Mouse (Mus musculus) embryonic facial prominence, embryonic 15.5 days (tissue): ENCODE measurements around the gene Snx25. TPM values are rescaled to one million over a fixed set of nuclear protein-coding genes. Genes with fewer than 3 reads are reported as not detected.
"Not testable (repeated sequence)": the region's sequence is repeated elsewhere in the genome, so short reads cannot be mapped to it uniquely, and the experiment has no call there.

ENCODE experiments used
- ATAC-seq: fragments of 200-750 bp; cut with Nextera tagmentation; 2 replicates; pipeline ENCODE4 v1.8.0; 2017; ENCODE audit warnings: low read depth, moderate TSS enrichment; ENCODE audit not compliant: insufficient number of reproducible peaks, low FRiP score, low TSS enrichment
- H3K27ac ChIP-seq: fragments of 300-500 bp; sonication (generic); replicated peaks from 2 replicates; pipeline ENCODE4 v1.5.1; 2015; ENCODE audit warnings: mild to moderate bottlenecking, inconsistent platforms
- H3K27me3 ChIP-seq: fragments of 300-500 bp; sonication (generic); 2 replicates; pipeline ENCODE4 v1.6.1; 2015; ENCODE audit warnings: inconsistent platforms
- H3K36me3 ChIP-seq: fragments of 300-500 bp; sonication (generic); 2 replicates; pipeline ENCODE4 v1.6.1; 2015; ENCODE audit warnings: mild to moderate bottlenecking, inconsistent platforms
- H3K4me1 ChIP-seq: fragments of 300-500 bp; sonication (generic); 2 replicates; pipeline ENCODE4 v1.6.1; 2015; ENCODE audit warnings: inconsistent platforms
- H3K4me2 ChIP-seq: fragments of 300-500 bp; sonication (generic); replicated peaks from 2 replicates; pipeline ENCODE4 v1.6.1; 2015; ENCODE audit warnings: mild to moderate bottlenecking, inconsistent platforms
- H3K4me3 ChIP-seq: fragments of 300-500 bp; sonication (generic); replicated peaks from 2 replicates; pipeline ENCODE4 v1.5.1; 2015; ENCODE audit warnings: mild to moderate bottlenecking, inconsistent platforms
- H3K9ac ChIP-seq: fragments of 300-500 bp; sonication (generic); 2 replicates; pipeline ENCODE4 v1.6.1; 2015; ENCODE audit warnings: inconsistent platforms
- H3K9me3 ChIP-seq: fragments of 300-500 bp; sonication (generic); replicated peaks from 2 replicates; pipeline ENCODE4 v1.6.1; 2016; ENCODE audit warnings: inconsistent platforms
- WGBS: fragments of 180-500 bp; shearing (Covaris S2); methylation state at CpG from one replicate; pipeline ENCODE4 v1.1.7; 2015; 5-methylcytosine and 5-hydroxymethylcytosine counted together
- polyA plus RNA-seq: library from polyadenylated mRNA; unstranded; fragments of >200 nt; fragmentation: Nextera tagmentation; extraction: Ambion mirVana; gene quantifications from 2 replicates; pipeline ENCODE4 v1.2.1, GENCODE M21; 2015

Snx25 gene
- polyA plus RNA-seq, 1 experiment from 2014 or later = 5.2 TPM

GRCm38 (mm10) chr8:46137336-46137735 is 14.6 kb downstream of the Snx25 start:
- Histone ChIP-seq H3K4me2 (no peak overlapping the region), H3K4me1 (no peaks in the 10 kb centered on the region), H3K27me3 (no peaks in the 10 kb centered on the region), H3K4me3 (no peak overlapping the region), H3K27ac (no peak overlapping the region), H3K9me3 (no peaks in the 10 kb centered on the region), H3K36me3 (peaks cover 4% of the 10 kb centered on the region; the same call in 1 of the 2 replicates), H3K9ac (no peak overlapping the region)
- no peak for ATAC-seq
- 71% methylated on average over 1 of the region's 1 CpGs for WGBS

DNA sequence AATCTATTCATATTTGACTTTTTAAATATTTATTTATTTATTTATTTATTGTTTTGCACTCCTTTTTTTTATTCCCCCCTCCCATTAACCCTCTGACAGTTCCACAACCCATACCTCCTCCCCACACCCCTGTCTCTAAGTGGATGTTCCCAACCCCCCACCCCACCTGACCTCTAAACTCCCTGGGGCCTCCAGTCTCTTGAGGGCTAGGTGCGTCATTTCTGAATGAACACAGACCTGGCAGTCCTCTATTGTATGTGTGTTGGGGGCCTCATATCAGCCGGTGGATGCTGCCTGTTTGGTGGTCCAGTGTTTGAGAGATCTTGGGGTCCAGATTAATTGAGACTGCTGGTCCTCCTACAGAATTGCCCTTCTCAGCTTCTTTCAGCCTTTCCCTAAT is 16.4 kb downstream of the Snx25 start:
- H3K27me3 ChIP-seq, ATAC-seq, H3K4me1 ChIP-seq, H3K4me2 ChIP-seq, H3K4me3 ChIP-seq, H3K36me3 ChIP-seq, H3K9me3 ChIP-seq, H3K9ac ChIP-seq, H3K27ac ChIP-seq: not testable (repeated sequence)
- WGBS = 93% methylated on average over 2 of the region's 2 CpGs

- no peak overlapping the region for H3K27ac ChIP-seq
- no peaks in the 10 kb centered on the region for H3K4me1 ChIP-seq
- H3K36me3 ChIP-seq = peaks cover 4% of the 10 kb centered on the region; the same call in 1 of the 2 replicates
- 84% methylated on average over 2 of the region's 2 CpGs for WGBS
- H3K9ac ChIP-seq = no peak overlapping the region
- H3K27me3 ChIP-seq = no peaks in the 10 kb centered on the region
- H3K4me3 ChIP-seq = no peak overlapping the region
- ATAC-seq = no peak
- no peaks in the 10 kb centered on the region for H3K9me3 ChIP-seq
- no peak overlapping the region for H3K4me2 ChIP-seq
These were observed 21.5 kb downstream of the Snx25 start for GRCm38 (mm10) chr8:46130426-46130825.

GRCm38 (mm10) chr8:46122498-46122897 is 29.5 kb downstream of the Snx25 start:
- H3K4me2 ChIP-seq = no peak overlapping the region
- no peak overlapping the region for H3K27ac ChIP-seq
- no peaks in the 10 kb centered on the region for H3K9me3 ChIP-seq
- H3K4me1 ChIP-seq = no peaks in the 10 kb centered on the region
- ATAC-seq = peak; percentile 73
- no peaks in the 10 kb centered on the region for H3K27me3 ChIP-seq
- H3K4me3 ChIP-seq = no peak overlapping the region
- no peak overlapping the region for H3K9ac ChIP-seq
- WGBS = 62% methylated on average over 2 of the region's 2 CpGs
- H3K36me3 ChIP-seq = peaks cover 4% of the 10 kb centered on the region; the same call in 1 of the 2 replicates

DNA sequence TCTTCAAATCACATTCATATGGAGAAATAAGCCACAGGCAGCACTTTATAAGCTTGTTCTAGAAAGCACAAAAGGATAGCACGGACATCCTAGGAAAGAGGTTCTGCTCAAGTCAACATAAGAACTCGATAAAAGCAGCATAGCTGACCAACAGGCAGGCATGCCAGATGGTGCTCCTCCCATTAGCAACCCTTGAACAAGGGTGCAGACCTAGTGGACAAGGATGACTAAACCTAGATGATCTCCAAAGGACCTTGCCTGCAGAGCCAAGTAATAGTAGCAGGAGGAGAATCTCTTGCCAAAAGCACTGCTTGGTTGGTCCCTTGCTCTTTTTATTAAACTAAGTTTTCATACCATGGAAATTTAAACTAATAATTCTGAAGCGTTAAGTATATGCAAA is 32.8 kb downstream of the Snx25 start:
- no peaks in the 10 kb centered on the region for H3K9me3 ChIP-seq
- H3K4me3 ChIP-seq = no peak overlapping the region
- no peak overlapping the region for H3K9ac ChIP-seq
- peaks cover 4% of the 10 kb centered on the region; the same call in 1 of the 2 replicates for H3K36me3 ChIP-seq
- H3K27me3 ChIP-seq = no peaks in the 10 kb centered on the region
- H3K4me2 ChIP-seq = no peak overlapping the region
- no peaks in the 10 kb centered on the region for H3K4me1 ChIP-seq
- no peak for ATAC-seq
- H3K27ac ChIP-seq = no peak overlapping the region
- 88% methylated on average over 3 of the region's 3 CpGs for WGBS

DNA sequence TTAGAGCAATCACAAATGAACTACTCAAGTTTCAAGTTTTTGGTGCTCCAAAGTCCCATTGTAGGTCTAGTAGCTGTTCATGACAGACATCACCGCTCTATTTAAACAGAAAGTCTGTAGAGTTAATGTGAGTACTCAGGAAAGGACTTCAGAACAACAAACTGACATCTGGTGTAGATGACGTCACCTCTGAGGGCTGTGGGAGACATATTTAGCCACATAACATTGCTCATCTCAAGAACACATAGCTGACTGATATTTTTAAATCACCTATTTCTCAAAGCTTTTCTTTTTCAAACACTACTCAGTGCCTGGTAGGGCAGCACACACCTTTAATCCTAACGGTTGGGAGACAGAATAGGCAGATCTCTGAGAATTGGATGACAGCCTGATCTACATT is 34.8 kb downstream of the Snx25 start:
- 77% methylated on average over 3 of the region's 3 CpGs for WGBS
- no peak overlapping the region for H3K4me3 ChIP-seq
- no peak overlapping the region for H3K9ac ChIP-seq
- no peak for ATAC-seq
- H3K4me2 ChIP-seq = no peak overlapping the region
- H3K9me3 ChIP-seq = no peaks in the 10 kb centered on the region
- H3K4me1 ChIP-seq = no peaks in the 10 kb centered on the region
- H3K27me3 ChIP-seq = no peaks in the 10 kb centered on the region
- H3K27ac ChIP-seq = no peak overlapping the region
- no peaks in the 10 kb centered on the region for H3K36me3 ChIP-seq

GRCm38 (mm10) chr8:46113421-46114170 is 38.4 kb downstream of the Snx25 start:
- H3K36me3 ChIP-seq, H3K9me3 ChIP-seq, H3K4me1 ChIP-seq, H3K4me3 ChIP-seq, H3K27me3 ChIP-seq, ATAC-seq, H3K9ac ChIP-seq, H3K4me2 ChIP-seq, H3K27ac ChIP-seq: not testable (repeated sequence)

- Histone ChIP-seq H3K36me3 (peaks cover 8% of the 10 kb centered on the region), H3K27ac (no peak overlapping the region), H3K4me1 (no peaks in the 10 kb centered on the region), H3K4me3 (no peak overlapping the region), H3K4me2 (no peak overlapping the region), H3K9ac (no peak overlapping the region), H3K9me3 (no peaks in the 10 kb centered on the region), H3K27me3 (no peaks in the 10 kb centered on the region)
- no peak for ATAC-seq
These were observed 44.3 kb downstream of the Snx25 start for GRCm38 (mm10) chr8:46107690-46108089.

DNA sequence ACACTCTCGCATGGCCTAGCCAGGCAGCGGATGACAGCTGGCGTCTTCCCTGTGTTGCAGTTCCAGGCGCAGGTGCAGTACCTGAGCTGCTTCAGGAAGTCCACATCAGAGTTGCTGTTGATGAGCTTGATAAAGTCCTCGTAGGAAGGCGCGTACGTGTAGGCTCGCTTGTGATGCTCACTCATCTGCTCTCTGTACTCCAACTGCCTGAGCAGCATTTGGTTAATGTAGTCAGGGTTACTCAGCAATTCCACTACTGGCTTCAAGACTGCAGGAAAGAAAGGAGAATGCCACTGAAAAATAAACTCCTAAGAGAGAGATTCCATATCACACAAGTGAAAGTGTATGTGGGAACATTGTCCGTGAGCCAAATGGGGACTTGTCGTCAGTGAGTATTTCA is 48.5 kb downstream of the Snx25 start:
- Histone ChIP-seq H3K36me3 (peaks cover 18% of the 10 kb centered on the region), H3K4me1 (no peaks in the 10 kb centered on the region), H3K4me3 (no peak overlapping the region), H3K9me3 (peaks cover 5% of the 10 kb centered on the region; the same call in 1 of the 2 replicates), H3K27me3 (no peaks in the 10 kb centered on the region), H3K4me2 (no peak overlapping the region), H3K9ac (no peak overlapping the region), H3K27ac (no peak overlapping the region)
- WGBS = 93% methylated on average over 11 of the region's 11 CpGs
- ATAC-seq = no peak

DNA sequence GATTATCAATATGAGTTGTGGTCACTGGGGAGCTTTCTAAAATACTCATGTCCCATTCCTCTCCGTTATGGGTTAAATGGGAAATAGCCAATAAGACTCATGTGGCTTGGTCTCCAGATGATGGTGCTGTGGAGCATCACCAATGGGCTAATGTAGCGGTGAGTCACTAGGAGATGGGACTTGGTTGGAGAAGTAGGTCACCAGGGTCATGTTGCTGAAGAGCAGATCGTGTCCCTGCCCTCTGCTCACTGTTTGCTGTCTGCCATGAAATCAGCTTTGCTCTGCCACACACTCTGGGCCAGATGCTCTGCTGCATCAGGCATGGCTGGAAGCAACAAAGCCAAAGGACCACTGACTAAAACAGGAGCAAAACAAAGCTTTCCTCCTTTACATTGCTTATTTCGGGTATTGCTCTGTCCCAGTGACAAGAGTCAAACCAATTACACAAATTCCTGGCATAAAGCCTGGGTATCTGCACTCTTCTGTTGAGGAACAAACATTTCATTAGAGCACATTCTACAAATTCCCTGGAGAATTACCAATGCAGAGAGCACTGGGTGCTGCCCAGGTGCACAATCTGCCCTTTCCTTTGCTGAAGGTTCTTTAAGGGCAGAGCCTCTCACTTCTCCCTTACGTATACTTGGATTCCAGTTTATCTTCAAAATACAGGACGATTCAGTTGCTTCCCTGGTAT is 59.1 kb downstream of the Snx25 start:
- Histone ChIP-seq H3K27me3 (no peaks in the 10 kb centered on the region), H3K27ac (no peak overlapping the region), H3K36me3 (no peaks in the 10 kb centered on the region), H3K4me2 (no peak overlapping the region), H3K4me3 (no peak overlapping the region), H3K9me3 (no peaks in the 10 kb centered on the region), H3K4me1 (no peaks in the 10 kb centered on the region), H3K9ac (no peak overlapping the region)
- 82% methylated on average over 6 of the region's 6 CpGs for WGBS
- ATAC-seq = no peak

DNA sequence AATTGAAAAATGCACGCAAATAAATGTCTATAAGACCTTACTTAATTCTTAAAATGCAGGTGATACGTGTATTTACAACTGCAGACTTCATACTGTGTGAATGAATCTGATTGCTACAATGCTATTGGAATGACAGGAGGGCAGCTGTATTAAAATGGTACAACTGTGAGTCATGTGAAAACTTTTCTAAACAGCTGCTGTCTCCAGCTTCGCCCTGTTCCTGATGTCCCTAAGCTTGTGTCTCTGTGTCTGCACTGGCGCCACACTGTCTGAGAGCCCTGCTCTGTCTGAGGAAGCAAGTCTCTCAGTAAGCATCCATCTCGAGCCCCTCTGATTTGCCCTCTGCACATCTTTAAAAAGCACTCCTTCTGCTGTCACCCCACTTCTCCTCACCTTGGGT is 68.8 kb downstream of the Snx25 start:
- WGBS = 71% methylated on average over 5 of the region's 5 CpGs
- Histone ChIP-seq H3K4me3 (no peak overlapping the region), H3K27ac (0 out of 2 replicates have a peak overlapping the region, but pooled peaks have one; percentile 11), H3K9me3 (no peaks in the 10 kb centered on the region), H3K36me3 (peaks cover 9% of the 10 kb centered on the region; the same call in 1 of the 2 replicates), H3K9ac (no peak overlapping the region), H3K4me1 (no peaks in the 10 kb centered on the region), H3K27me3 (no peaks in the 10 kb centered on the region), H3K4me2 (no peak overlapping the region)
- ATAC-seq = 0 out of 2 replicates have a peak, but pooled peaks have one; percentile 57
